Mouse (Mus musculus) mouse embryonic stem cell (cell line): ENCODE data around the gene Cpt1c.

Experiments
- in situ Hi-C, 2 experiments: fragments of 300-500 bp; cut with MboI; formaldehyde crosslinking; loops; 1 replicate in 1 of 2; 3 replicates in 1 of 2; pipeline ENCODE4 v1.14.3; 2019 to 2020; ENCODE audit warnings: low sequenced_read_pairs in 2 of 2, low pct_unique_long_range_greater_than_20kb in 1 of 2, mixed read lengths in 1 of 2; ENCODE audit not compliant: unreplicated experiment in 1 of 2

Gene Cpt1c

GRCm38 (mm10) chr7:45004546-45004945 is 29.9 kb upstream of the Cpt1c start:
- in situ Hi-C loops, result no loop called here

GRCm38 (mm10) chr7:45002440-45002839 is 27.8 kb upstream of the Cpt1c start:
- in situ Hi-C loops, result no loop called here

GRCm38 (mm10) chr7:45000539-45001114 is 26.0 kb upstream of the Cpt1c start:
- in situ Hi-C loops, result no loop called here

- in situ Hi-C loops, result no loop called here
Observed at GRCm38 (mm10) chr7:44999753-45000152, 25.1 kb upstream of the Cpt1c start.

GRCm38 (mm10) chr7:44998501-44998955 is 23.9 kb upstream of the Cpt1c start, which contains the start of gene Bcl2l12:
Bcl2l12 (minus strand) TSS chr7:44998712.
- in situ Hi-C loops, result no loop called here

- in situ Hi-C loops, result no loop called here
Observed at GRCm38 (mm10) chr7:44997940-44998428, 23.3 kb upstream of the Cpt1c start.

- in situ Hi-C loops, result no loop called here
Observed at GRCm38 (mm10) chr7:44997231-44997939, 22.7 kb upstream of the Cpt1c start, which contains the start of gene Irf3. Irf3 (plus strand) TSS chr7:44997648.

- in situ Hi-C loops, result no loop called here
Observed at GRCm38 (mm10) chr7:44996672-44997071, 22.0 kb upstream of the Cpt1c start.

- in situ Hi-C loops, result no loop called here
Observed at GRCm38 (mm10) chr7:44986879-44987718, 12.4 kb upstream of the Cpt1c start.

- in situ Hi-C loops, result no loop called here
Observed at GRCm38 (mm10) chr7:44986192-44986878, 11.7 kb upstream of the Cpt1c start, which contains the start of gene Prmt1. Prmt1 (minus strand) TSS chr7:44986568.

- in situ Hi-C loops, result no loop called here
Observed at GRCm38 (mm10) chr7:44985595-44986191, 11.0 kb upstream of the Cpt1c start.

GRCm38 (mm10) chr7:44984833-44985164 is 10.1 kb upstream of the Cpt1c start:
- in situ Hi-C loops, result no loop called here

GRCm38 (mm10) chr7:44983944-44984832 is 9.5 kb upstream of the Cpt1c start:
- in situ Hi-C loops, result no loop called here

GRCm38 (mm10) chr7:44983085-44983484 is 8.4 kb upstream of the Cpt1c start:
- in situ Hi-C loops, result no loop called here

- in situ Hi-C loops, result no loop called here
Observed at GRCm38 (mm10) chr7:44981539-44981938, 6.9 kb upstream of the Cpt1c start.

GRCm38 (mm10) chr7:44978300-44978699 is 3.6 kb upstream of the Cpt1c start:
- in situ Hi-C loops, result no loop called here

- in situ Hi-C loops, result no loop called here
Observed at GRCm38 (mm10) chr7:44975117-44975419, 417 bp upstream of the Cpt1c start.
